Mouse (Mus musculus): ENCODE results near the gene Ankrd2.

Gene Ankrd2

GRCm38 (mm10) chr19:42015001-42015400, 20.8 kb upstream of the Ankrd2 start:
- no peak for DNase-seq (ENCODE audit: low spot score in 2 of 2)

- no peak for DNase-seq (ENCODE audit: low spot score in 2 of 2)
Measured at GRCm38 (mm10) chr19:42016251-42016650, 19.5 kb upstream of the Ankrd2 start.

GRCm38 (mm10) chr19:42016840-42017239, 19.0 kb upstream of the Ankrd2 start:
- DNase-seq (ENCODE audit: low spot score in 2 of 2): no peak

- DNase-seq (ENCODE audit: low spot score in 2 of 2): no peak
Measured at GRCm38 (mm10) chr19:42017399-42018247, 18.2 kb upstream of the Ankrd2 start.

- no peak for DNase-seq (ENCODE audit: low spot score in 2 of 2)
Measured at GRCm38 (mm10) chr19:42019011-42019522, 16.7 kb upstream of the Ankrd2 start.

GRCm38 (mm10) chr19:42021681-42022541, 13.9 kb upstream of the Ankrd2 start:
- DNase-seq (ENCODE audit: low spot score in 2 of 2): no peak

- DNase-seq (ENCODE audit: low spot score in 2 of 2): no peak
Measured at GRCm38 (mm10) chr19:42022542-42022848, 13.3 kb upstream of the Ankrd2 start.

GRCm38 (mm10) chr19:42026158-42026557, 9.6 kb upstream of the Ankrd2 start:
- peak; percentile 41 to 64 for DNase-seq (ENCODE audit: low spot score in 2 of 2)

GRCm38 (mm10) chr19:42031112-42031511, 4.7 kb upstream of the Ankrd2 start:
- DNase-seq (ENCODE audit: low spot score in 2 of 2): no peak

GRCm38 (mm10) chr19:42033611-42034010, 2.2 kb upstream of the Ankrd2 start:
- no peak for DNase-seq (ENCODE audit: low spot score in 2 of 2)

GRCm38 (mm10) chr19:42034146-42034775, 1.5 kb upstream of the Ankrd2 start:
- no peak for DNase-seq (ENCODE audit: low spot score in 2 of 2)

GRCm38 (mm10) chr19:42034881-42035455, 832 bp upstream of the Ankrd2 start:
- DNase-seq (ENCODE audit: low spot score in 2 of 2): no peak

- DNase-seq (ENCODE audit: low spot score in 2 of 2): no peak
Measured at GRCm38 (mm10) chr19:42036357-42036756, 557 bp downstream of the Ankrd2 start.

GRCm38 (mm10) chr19:42037167-42037702, 1.4 kb downstream of the Ankrd2 start:
- DNase-seq (ENCODE audit: low spot score in 2 of 2): no peak

- no peak for DNase-seq (ENCODE audit: low spot score in 2 of 2)
Measured at GRCm38 (mm10) chr19:42038310-42038709, 2.5 kb downstream of the Ankrd2 start.

- DNase-seq (ENCODE audit: low spot score in 2 of 2): no peak
Measured at GRCm38 (mm10) chr19:42043988-42044387, 8.2 kb downstream of the Ankrd2 start.

- peak in 1 of 2 experiments; percentile 37 for DNase-seq (ENCODE audit: low spot score in 2 of 2)
Measured at GRCm38 (mm10) chr19:42045269-42046102, 9.7 kb downstream of the Ankrd2 start, which contains the start of gene Hoga1. Hoga1 (plus strand) TSS chr19:42045610.

GRCm38 (mm10) chr19:42050251-42050650, 14.5 kb downstream of the Ankrd2 start:
- no peak for DNase-seq (ENCODE audit: low spot score in 2 of 2)

- no peak for DNase-seq (ENCODE audit: low spot score in 2 of 2)
Measured at GRCm38 (mm10) chr19:42051351-42051750, 15.6 kb downstream of the Ankrd2 start.

- no peak for DNase-seq (ENCODE audit: low spot score in 2 of 2)
Measured at GRCm38 (mm10) chr19:42051948-42052347, 16.1 kb downstream of the Ankrd2 start, which contains the start of gene 4933411K16Rik. 4933411K16Rik (plus strand) TSS chr19:42052248.

All from spleen, postnatal 14 days (tissue).